Mouse (Mus musculus): ENCODE results near the gene Sdad1. TPM values are rescaled to one million over a fixed set of nuclear protein-coding genes. Genes with fewer than 3 reads are reported as not detected.

Sdad1 gene
- polyA plus RNA-seq, 1 experiment: 10.2 TPM

DNA sequence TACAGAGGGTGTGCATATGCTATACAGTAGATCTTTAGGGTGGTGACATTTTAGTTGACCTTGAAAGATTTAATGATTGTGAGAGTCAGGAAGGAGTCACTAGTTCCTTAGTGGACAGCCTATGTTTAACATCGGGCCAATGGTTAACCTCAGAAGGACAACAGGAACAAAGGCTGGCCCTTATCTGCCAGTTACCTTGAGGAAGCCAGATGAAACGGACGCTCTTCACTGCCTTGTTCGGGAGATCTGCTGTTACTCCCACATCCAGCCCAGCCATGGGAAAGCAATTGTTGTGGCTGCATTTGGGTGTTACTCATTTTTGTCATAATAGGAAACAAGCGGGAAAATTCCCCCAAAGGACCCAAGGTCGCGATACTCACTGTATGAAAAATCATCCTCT is 3.5 kb upstream of the Sdad1 start:
- Histone ChIP-seq H3K4me3 (ENCODE audit: insufficient read depth, low read length) (no peak overlapping the region), H3K4me1 (ENCODE audit: control insufficient read depth, insufficient read depth, low read length) (peaks cover 4% of the 10 kb centered on the region), H3K27ac (ENCODE audit: insufficient read depth, low read depth, low read length) (no peak overlapping the region)
- TF ChIP-seq CTCF (IDR thresholded peaks at IDR 0.05; ENCODE audit: low read depth, low read length) (no peak), POLR2A (IDR thresholded peaks at IDR 0.05; ENCODE audit: borderline replicate concordance, low read depth, low read length) (no peak)

DNA sequence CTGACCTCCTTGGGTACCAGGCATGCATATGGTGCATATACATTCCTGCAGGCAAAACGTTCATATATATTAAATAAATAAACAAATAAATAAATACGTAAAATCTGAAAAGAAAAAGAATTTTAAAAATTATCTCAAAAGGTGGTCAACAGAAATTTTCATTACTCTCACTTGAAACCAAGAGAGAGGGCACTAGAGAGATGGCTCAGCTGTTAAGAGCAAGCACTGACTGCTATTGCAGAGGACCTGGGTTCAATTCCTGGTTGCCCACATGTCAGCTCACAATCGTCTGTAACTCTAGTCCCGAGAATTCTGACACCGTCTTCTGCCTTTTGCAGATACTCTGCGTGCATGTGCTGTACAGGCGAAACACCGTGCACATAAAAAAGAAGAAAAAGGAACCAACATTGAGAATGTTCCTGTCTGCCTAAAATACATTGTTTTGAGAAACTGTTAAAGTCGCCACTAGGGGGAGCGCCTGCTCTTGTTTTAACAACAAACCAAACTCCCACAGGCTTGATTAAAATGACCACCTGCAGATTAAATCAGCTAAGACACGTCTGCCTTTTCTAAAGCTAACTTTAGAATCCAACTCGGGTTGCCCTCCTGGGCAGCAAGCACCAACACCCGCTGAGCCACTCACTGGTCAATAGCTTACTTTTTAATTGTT is 1.9 kb upstream of the Sdad1 start:
- Histone ChIP-seq H3K4me3 (ENCODE audit: insufficient read depth, low read length) (no peak overlapping the region), H3K4me1 (ENCODE audit: control insufficient read depth, insufficient read depth, low read length) (peaks cover 4% of the 10 kb centered on the region), H3K27ac (ENCODE audit: insufficient read depth, low read depth, low read length) (no peak overlapping the region)
- no peak for TF ChIP-seq POLR2A (IDR thresholded peaks at IDR 0.05; ENCODE audit: borderline replicate concordance, low read depth, low read length)
- peak; percentile 23; the same call in 1 of the 2 replicates for TF ChIP-seq CTCF (IDR thresholded peaks at IDR 0.05; ENCODE audit: low read depth, low read length)

- Histone ChIP-seq H3K4me1 (ENCODE audit: control insufficient read depth, insufficient read depth, low read length) (peaks cover 4% of the 10 kb centered on the region), H3K27ac (ENCODE audit: insufficient read depth, low read depth, low read length) (no peak overlapping the region), H3K4me3 (ENCODE audit: insufficient read depth, low read length) (no peak overlapping the region)
- TF ChIP-seq CTCF (IDR thresholded peaks at IDR 0.05; ENCODE audit: low read depth, low read length) (no peak), POLR2A (IDR thresholded peaks at IDR 0.05; ENCODE audit: borderline replicate concordance, low read depth, low read length) (no peak)
Measured at GRCm38 (mm10) chr5:92304291-92304690, 6.0 kb downstream of the Sdad1 start.

GRCm38 (mm10) chr5:92302149-92302840 is 8.0 kb downstream of the Sdad1 start:
- H3K4me3 ChIP-seq (ENCODE audit: insufficient read depth, low read length): no peak overlapping the region
- TF ChIP-seq POLR2A (IDR thresholded peaks at IDR 0.05; ENCODE audit: borderline replicate concordance, low read depth, low read length) (no peak), CTCF (IDR thresholded peaks at IDR 0.05; ENCODE audit: low read depth, low read length) (no peak)
- no peak overlapping the region for H3K27ac ChIP-seq (ENCODE audit: insufficient read depth, low read depth, low read length)
- H3K4me1 ChIP-seq (ENCODE audit: control insufficient read depth, insufficient read depth, low read length): no peaks in the 10 kb centered on the region

DNA sequence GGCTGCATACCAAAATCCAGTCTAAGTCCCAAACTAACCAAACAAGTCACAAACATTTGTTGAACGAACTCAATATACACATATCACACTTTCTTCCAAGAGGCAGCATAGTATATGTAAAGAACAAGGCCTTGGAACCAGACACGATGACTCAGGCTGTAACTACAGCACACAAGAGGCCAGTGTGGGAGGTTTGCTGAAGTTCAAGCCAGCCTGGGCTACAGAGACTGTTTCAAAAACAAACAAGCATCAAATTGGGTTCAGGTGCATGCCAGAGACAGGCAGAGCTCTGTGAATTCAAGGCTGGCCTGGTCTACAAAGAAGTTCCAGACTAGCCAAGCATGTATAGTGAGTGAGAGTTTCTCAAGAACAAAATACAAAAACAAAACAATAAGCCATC is 15.8 kb downstream of the Sdad1 start:
- Histone ChIP-seq H3K27ac (ENCODE audit: insufficient read depth, low read depth, low read length) (no peak overlapping the region), H3K4me3 (ENCODE audit: insufficient read depth, low read length) (no peak overlapping the region), H3K4me1 (ENCODE audit: control insufficient read depth, insufficient read depth, low read length) (peaks cover 2% of the 10 kb centered on the region; the same call in 1 of the 2 replicates)
- TF ChIP-seq CTCF (IDR thresholded peaks at IDR 0.05; ENCODE audit: low read depth, low read length) (no peak), POLR2A (IDR thresholded peaks at IDR 0.05; ENCODE audit: borderline replicate concordance, low read depth, low read length) (no peak)

DNA sequence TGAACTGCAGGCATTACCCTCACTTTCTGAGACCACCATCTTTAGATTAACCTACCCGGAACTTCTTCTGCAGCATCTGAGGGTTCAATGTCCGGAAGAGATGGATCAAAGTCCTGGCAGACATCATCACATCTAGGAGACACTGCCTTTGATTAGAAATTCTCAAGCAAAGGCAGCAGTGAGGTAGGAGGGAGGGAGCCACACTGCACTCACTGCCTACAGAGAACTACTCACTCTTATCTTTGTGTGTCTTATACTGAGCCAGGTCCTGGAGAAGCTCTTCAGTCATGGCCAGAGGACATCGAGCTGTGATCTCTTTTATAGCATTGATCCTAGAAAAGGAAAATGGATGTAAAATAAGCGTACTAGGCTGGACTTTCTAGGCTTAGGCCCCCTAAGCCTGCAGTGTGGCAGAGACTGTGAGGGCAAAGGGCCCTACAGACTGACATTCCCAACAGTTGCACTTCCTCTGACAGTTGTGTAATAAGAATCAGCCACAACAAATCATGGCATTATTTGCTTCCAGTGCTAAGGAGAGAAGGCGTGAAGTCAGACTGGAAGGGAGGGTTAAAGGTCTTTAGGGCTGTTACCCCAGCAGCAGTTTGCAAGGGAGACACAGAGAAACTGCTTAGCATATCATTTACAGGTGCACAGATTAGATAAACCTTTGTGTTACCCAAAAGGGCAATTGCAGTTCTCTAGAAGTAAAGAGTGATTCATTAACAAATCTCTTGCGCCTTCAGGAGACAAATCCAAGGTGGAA is 18.4 kb downstream of the Sdad1 start:
- H3K4me1 ChIP-seq (ENCODE audit: control insufficient read depth, insufficient read depth, low read length): peaks cover 2% of the 10 kb centered on the region; the same call in 1 of the 2 replicates
- no peak overlapping the region for H3K27ac ChIP-seq (ENCODE audit: insufficient read depth, low read depth, low read length)
- TF ChIP-seq POLR2A (IDR thresholded peaks at IDR 0.05; ENCODE audit: borderline replicate concordance, low read depth, low read length): no peak
- no peak for TF ChIP-seq CTCF (IDR thresholded peaks at IDR 0.05; ENCODE audit: low read depth, low read length)
- H3K4me3 ChIP-seq (ENCODE audit: insufficient read depth, low read length): no peak overlapping the region

DNA sequence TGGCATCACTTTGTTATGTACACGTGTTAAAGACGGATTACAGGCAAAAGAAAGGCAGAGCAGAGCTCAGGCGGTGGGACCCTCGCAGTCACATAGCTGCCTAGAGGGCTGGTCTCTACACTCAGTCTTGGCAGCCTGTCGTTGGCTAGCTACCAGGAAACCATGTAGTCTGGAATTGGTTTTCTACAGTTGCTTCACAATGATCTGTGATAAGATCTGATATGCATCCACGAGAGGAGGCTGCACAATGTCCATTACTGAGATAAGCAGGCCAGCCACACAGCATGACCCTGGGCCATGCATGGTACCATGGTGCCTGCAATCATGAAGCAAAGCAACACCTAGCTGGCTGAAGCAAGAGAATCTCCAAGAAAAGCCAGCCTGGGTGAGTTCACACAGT is 22.4 kb downstream of the Sdad1 start:
- Histone ChIP-seq H3K4me1 (ENCODE audit: control insufficient read depth, insufficient read depth, low read length) (peaks cover 2% of the 10 kb centered on the region; the same call in 1 of the 2 replicates), H3K4me3 (ENCODE audit: insufficient read depth, low read length) (no peak overlapping the region), H3K27ac (ENCODE audit: insufficient read depth, low read depth, low read length) (no peak overlapping the region)
- TF ChIP-seq POLR2A (IDR thresholded peaks at IDR 0.05; ENCODE audit: borderline replicate concordance, low read depth, low read length): no peak
- no peak for TF ChIP-seq CTCF (IDR thresholded peaks at IDR 0.05; ENCODE audit: low read depth, low read length)

DNA sequence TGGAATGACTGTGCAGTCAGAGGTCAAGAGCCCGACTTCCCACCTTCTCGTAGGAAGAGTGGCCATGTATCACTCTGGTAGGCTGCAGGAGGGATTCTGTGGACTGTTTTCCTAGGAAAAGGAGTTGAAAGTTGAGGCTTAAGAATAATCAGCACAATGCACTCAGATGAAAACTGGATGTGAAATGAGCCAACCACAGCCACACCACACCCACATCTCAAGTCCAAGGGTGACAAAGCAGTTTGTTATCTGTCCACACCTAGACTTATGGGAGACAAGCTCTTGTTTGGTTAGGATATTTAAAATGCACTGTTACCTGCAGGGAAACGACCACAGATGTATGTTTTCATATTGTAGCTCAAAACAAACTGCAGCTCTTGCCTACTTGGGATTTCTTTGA is 27.2 kb downstream of the Sdad1 start:
- peaks cover 18% of the 10 kb centered on the region for H3K4me1 ChIP-seq (ENCODE audit: control insufficient read depth, insufficient read depth, low read length)
- TF ChIP-seq CTCF (IDR thresholded peaks at IDR 0.05; ENCODE audit: low read depth, low read length): no peak
- TF ChIP-seq POLR2A (IDR thresholded peaks at IDR 0.05; ENCODE audit: borderline replicate concordance, low read depth, low read length): no peak
- no peak overlapping the region for H3K27ac ChIP-seq (ENCODE audit: insufficient read depth, low read depth, low read length)
- H3K4me3 ChIP-seq (ENCODE audit: insufficient read depth, low read length): no peak overlapping the region

GRCm38 (mm10) chr5:92282571-92282970 is 27.7 kb downstream of the Sdad1 start:
- Histone ChIP-seq H3K4me3 (ENCODE audit: insufficient read depth, low read length) (no peak overlapping the region), H3K27ac (ENCODE audit: insufficient read depth, low read depth, low read length) (no peak overlapping the region), H3K4me1 (ENCODE audit: control insufficient read depth, insufficient read depth, low read length) (peaks cover 18% of the 10 kb centered on the region)
- TF ChIP-seq CTCF (IDR thresholded peaks at IDR 0.05; ENCODE audit: low read depth, low read length): no peak
- TF ChIP-seq POLR2A (IDR thresholded peaks at IDR 0.05; ENCODE audit: borderline replicate concordance, low read depth, low read length): no peak

All from bone marrow macrophage, adult 2 months (primary cell).